Mouse (Mus musculus) heart, adult 2 months (tissue): ENCODE results near the gene Saa3.

Experiments
- CTCF ChIP-seq: fragments of 200-600 bp; IDR thresholded peaks from 2 replicates; pipeline ENCODE4 v1.8.1; 2022; ENCODE audit warnings: antibody characterized with exemption, mild to moderate bottlenecking, moderate library complexity
- POLR2A ChIP-seq: fragments of 200-500 bp; IDR thresholded peaks from 2 replicates; pipeline ENCODE4 v1.6.1; 2011; ENCODE audit warnings: mild to moderate bottlenecking, low read depth, low read length, control low read depth; ENCODE audit not compliant: insufficient read depth

GRCm38 (mm10) chr7:46751490-46751889 is 36.0 kb upstream of the Saa3 start, which contains the start of gene Saa2:
- TF ChIP-seq CTCF (no peak), POLR2A (no peak)
